Mouse (Mus musculus) skeletal muscle tissue, adult 2 months (tissue): ENCODE data around the gene Cpm.
"Not testable (repeated sequence)": the region's sequence is repeated elsewhere in the genome, so short reads cannot be mapped to it uniquely, and the experiment has no call there.

Experiments used
- DNase-seq: peaks from one replicate; pipeline ENCODE4 v3.0.0-alpha.2; 2012; ENCODE audit warnings: low read depth, low spot score

Gene Cpm

DNA sequence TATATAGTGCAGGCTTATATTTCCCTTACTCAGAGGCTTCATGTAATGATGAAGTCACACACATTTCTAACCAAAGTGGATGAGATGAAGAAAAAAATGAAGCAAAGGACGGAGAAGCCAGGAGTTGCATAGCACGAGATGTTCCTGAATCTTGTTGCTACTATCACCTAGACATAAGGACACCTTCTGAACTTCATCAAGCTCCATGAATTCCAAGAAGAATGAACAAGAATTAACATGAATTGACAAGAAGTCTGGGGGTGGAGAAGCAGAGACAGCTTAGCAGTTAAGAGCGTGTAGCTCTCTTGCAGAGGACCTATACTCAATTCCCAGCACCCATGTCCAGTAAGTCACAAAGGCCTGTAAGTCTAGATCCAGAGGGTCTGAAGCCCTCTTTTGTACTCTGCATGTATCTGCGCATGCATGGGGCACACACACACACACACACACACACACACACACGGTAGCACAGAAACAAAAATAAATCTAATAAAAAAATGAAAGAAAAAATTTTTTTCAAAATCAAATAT is 36.2 kb upstream of the Cpm start:
- no peak for DNase-seq

DNA sequence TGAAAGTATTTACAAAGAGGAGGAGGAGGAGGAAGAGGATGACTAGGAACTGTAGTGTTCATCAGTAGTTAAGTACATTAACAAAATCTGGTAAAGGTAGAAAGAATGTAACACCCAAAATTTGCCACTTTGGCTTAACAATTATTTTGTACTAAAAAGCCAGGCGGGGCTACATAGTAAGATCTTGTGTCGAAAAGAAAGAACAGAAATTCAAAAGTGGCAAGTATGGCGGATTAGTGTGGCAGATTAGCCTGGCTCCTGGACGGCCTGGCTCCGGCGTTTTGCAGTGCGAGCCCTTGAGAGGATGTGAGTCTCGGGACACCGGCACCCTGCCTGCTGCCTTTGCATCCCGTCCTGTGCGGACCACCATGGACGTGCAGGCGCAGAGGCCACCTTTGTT is 35.4 kb upstream of the Cpm start:
- no peak for DNase-seq

DNA sequence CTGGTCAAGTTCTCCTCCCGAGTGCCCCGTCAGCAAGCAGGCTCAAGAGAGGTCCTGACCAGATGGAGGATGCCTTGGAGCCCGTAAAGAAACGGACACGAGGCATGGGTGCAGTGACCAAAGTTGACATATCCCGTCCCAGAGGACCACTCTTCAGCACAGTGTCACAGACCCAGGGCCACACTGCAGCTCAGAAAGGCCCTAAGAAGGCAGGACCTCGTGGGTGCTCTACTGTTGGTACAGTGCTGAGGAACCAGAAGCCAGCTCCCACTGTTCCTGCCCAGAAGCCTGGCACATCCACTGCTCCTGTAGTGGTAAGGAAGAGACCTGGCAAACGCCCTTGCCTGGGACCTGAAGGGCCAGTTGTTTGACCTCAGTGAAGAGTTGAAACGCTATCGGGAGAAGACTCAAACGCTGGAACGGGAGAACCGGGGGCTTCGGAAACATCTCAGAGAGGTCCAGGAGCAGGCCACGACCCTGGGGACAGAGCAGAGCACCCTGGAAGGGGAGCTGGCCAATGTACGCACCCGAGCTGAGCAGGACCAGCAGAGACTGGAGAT is 34.9 kb upstream of the Cpm start:
- no peak for DNase-seq

DNA sequence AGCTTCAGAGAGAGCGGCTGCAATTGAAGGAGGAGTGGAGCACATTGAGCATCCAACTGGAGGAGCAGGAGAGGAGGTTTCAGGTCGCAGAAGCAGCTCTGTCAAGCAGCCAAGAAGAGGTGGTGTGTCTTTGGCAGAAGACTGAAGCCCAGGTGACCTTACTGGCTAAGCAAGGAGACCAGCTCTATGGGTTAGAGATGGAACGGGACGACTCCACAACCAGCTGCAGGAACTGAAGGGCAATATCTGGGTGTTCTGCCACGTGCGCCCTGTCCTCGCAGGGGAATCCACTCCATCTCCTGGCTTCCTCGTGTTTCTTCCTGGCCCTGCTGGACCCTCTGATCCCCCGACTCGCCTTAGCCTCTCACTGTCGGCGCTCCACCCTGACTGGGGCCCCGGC is 34.4 kb upstream of the Cpm start:
- no peak for DNase-seq

DNA sequence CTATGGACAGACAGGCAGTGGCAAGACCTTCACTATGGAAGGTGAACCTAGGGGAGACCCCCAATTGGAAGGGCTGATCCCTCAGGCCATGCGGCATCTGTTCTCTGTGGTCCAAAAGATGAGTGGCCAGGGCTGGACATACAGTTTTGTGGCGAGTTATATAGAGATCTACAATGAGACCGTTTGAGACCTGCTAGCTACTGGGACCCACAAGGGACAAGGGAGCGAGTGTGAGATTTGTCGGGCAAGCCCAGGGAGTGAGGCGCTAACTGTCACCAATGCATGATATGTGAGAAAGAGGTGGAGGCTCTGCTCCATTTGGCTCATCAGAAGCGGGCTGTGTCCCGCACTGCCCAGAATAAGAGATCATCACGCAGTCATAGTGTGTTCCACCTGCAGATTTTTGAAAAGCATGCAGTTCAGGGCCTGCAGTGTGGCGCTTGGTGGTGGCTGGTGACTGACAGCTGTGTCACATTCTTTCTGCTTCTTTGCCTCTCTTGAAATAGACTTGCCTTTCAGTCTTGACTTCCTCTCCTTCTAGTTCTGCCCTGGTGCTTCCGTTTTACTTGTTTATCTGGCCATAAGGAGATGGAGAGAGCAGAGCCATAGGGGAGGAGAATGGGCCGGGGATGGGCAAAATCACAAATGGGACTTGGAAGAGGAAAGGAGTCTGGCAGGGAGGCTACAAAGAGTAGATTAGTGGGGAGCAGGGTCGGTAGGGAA is 33.7 kb upstream of the Cpm start:
- DNase-seq, result no peak

DNA sequence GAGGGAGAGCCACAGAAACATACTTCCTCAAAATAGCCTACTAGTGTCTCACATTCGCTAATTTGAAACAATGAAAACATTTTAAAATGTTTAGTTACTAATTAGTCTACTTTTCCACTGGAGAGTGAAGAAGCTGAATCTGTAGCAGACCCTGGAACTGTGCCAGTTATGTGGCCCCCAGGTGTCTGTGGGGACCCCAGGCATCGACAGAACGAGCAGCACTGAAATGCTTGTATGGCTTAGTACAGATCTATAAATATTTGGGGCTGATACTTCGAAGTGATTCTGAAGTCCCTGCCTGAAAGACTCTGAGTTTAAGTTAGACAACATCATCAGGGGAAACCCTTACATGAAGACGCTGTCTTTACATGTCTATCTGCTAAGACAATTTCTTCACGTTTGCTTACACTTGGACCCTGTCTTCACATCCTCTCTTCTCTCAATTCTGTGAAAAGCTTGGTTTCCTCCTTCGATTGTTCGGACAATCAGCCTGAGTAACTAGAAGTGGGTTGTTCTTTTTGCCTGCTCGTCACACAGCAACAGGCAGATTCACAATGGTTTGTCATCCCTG is 33.0 kb upstream of the Cpm start:
- DNase-seq, result no peak

DNA sequence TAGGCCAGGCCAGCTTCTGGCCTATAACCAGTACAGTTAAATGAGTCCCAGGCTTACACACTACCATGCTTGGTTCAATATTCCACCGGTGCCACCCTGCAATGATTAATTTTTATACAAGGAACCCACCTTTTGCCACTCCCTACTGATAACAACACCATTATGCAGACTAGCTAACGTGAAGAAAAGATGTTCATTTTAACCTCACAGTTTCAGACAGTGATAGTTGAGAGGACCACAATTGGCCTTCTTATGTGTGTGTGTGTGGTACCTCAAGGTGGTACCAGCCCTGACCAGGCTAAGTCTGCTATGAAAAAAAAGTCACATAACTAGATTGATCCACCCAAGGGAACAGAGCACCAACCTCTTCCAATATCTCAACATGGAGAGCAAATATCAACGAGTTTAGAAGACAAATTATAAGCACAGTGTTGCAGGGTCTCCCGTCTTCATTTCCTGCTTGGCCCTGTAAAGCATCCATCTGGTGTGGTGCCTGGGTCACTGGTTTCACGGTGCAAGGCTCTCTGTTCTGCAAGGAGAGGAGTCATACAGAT is 32.5 kb upstream of the Cpm start:
- no peak for DNase-seq

GRCm38 (mm10) chr10:117597371-117598265 is 31.7 kb upstream of the Cpm start:
- not testable (repeated sequence) for DNase-seq

- DNase-seq, result no peak
Observed at GRCm38 (mm10) chr10:117598266-117598950, 30.9 kb upstream of the Cpm start.

GRCm38 (mm10) chr10:117598951-117599572 is 30.2 kb upstream of the Cpm start:
- not testable (repeated sequence) for DNase-seq

DNA sequence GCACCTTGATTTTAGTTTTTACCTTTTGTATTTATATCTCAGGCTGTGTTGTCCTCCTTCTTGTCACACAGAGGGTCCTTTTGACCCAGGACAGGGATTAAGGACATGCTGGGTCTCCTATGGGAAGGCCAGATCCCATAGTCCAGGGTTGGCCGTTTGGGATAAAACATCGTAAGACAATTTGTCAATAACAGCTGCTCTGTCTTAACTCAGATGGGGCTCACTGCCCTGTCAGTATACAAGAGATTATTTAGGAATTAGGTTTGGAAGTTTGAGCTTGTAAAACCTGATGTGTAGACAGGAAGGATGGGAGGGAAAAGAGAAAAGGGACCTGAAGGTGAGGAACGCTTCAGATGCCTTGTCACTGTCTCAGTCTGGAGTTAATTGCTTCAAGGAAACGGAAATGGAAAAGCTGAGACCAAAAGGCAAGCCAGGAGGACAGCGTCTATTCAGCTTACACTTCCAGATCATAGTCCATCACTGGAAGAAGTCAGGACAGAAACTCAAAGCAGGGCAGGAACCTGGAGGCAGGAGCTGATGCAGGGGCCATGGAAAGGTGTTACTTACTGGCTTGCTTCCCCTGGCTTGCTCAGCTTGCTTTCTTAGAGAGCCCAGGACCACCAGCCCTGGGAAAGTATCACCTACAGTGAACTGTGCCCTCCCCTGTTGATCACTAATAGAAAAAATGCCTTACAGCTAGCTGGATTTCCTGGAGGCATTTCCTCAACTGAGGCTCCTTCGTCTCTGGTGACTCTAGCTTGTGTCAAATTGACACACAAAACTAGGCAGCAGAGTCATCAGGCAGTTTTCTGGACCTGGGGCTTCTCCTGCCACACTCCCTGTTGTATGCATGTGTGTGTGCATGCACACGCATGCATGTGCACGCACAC is 27.9 kb upstream of the Cpm start:
- no peak for DNase-seq

DNA sequence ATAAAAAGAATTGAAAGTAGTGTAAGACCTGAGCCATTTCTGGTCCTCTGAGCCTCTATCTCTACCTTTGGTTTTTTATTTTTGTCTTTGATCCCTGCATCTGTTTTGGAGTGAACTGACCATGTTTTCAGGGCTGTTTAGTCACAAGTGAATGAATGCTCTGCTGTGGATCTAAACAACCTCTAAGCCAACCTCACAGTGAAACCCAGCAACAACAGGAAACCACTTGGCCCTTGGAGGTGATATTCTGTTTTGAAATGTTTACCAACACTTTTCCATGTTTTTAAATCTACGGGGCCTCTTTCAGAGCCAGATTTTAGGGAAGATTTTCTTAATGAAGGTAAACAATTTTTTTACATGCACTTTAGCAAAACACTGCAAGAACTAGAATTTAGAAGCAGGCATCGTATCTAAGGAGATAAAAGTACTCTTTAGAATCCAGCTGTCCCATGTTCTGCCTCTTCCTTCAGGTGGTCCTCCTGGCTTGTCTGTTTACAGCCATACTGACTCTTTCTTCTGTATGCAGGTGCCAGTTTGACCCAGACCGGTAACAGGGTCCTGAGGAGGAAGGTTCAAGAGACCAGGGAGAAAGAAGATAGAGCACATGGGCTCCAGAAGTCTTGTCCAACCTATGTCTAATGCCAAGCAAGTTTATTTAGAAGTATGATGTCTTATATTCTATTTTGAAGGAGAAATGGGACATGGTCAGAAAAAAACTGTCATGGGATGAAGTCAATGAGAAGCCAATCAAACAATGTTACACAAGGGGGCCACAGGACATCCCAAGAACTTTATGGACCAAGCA is 26.8 kb upstream of the Cpm start:
- DNase-seq, result no peak

DNA sequence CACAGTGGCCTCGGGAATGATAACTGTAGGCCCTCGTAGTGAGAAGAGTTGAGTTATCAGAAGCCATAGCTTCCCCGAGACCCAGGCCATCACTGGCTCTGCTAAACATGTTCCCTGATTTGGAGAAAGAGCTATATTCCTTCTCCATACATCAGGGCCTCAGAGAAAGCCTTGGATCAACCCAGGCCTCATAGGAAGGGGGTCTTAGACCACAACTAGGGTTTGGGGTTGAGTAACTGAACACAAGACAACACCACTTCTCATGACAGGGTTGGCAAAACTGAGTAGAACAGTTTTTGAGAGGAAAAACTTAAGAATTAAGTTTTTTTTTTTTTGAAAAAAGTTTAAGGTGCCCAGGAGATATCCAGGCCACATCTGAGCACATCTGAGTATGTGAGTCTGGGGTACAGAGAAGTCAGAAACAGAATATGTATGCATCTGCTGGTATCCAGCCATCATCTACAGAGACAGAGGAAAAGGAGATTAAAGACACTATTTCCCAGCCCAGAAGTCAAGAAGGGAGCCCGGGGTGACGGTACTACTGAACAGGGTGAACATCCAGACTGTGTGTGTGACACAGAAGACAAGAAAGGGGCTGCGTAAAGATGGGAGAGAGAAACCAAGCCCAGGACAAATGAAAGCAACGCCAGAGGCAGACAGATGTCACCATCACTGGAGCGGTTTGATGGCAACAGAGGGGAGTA is 26.0 kb upstream of the Cpm start:
- DNase-seq, result no peak

GRCm38 (mm10) chr10:117603834-117604623 is 25.3 kb upstream of the Cpm start:
- no peak for DNase-seq

DNA sequence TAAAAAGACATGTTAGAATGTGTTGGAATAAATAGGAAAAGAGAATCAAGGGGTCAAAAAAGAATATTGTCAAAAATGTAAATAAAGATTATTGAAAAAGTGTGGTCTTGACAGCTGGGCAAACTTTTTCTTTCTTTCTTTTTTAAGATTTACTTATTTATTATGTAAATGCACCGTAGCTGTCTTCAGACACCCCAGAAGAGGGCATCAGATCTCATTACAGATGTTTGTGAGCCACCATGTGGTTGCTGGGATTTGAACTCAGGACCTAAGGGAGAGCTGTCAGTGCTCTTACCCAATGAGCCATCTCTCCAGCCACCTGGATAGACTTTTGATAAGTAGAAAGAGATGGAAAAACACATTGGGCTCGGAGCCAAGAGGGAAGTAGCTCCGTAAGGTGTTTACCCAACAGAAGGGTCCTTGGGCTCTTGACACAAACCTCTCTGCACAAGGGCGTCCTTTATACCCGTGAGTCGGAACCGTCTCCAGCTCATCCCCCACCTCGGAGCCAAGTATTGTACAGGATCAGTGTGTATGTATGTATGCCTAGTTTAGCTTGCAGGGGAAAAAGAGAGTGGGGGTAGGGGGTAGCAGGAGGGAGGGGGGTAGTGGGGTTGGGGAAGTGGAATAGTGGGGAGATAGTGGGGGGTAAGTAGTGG is 24.5 kb upstream of the Cpm start:
- DNase-seq, result no peak

GRCm38 (mm10) chr10:117605283-117606243 is 23.7 kb upstream of the Cpm start:
- no peak for DNase-seq
